Mouse (Mus musculus): ENCODE measurements around the gene Slc35b3.

Gene Slc35b3

GRCm38 (mm10) chr13:38938433-38938832 is 22.2 kb downstream of the Slc35b3 start:
- no peak for DNase-seq (ENCODE audit: low read depth in 1 of 2, low spot score in 2 of 2)

- no peak for DNase-seq (ENCODE audit: low read depth in 1 of 2, low spot score in 2 of 2)
Measured at GRCm38 (mm10) chr13:38936860-38937471, 23.7 kb downstream of the Slc35b3 start.

GRCm38 (mm10) chr13:38935856-38936446 is 24.7 kb downstream of the Slc35b3 start:
- no peak for DNase-seq (ENCODE audit: low read depth in 1 of 2, low spot score in 2 of 2)

GRCm38 (mm10) chr13:38929843-38930578 is 30.7 kb downstream of the Slc35b3 start:
- no peak for DNase-seq (ENCODE audit: low read depth in 1 of 2, low spot score in 2 of 2)

- DNase-seq (ENCODE audit: low read depth in 1 of 2, low spot score in 2 of 2), result no peak
Measured at GRCm38 (mm10) chr13:38922676-38923075, 38.0 kb downstream of the Slc35b3 start.

GRCm38 (mm10) chr13:38921306-38921705 is 39.4 kb downstream of the Slc35b3 start:
- DNase-seq (ENCODE audit: low read depth in 1 of 2, low spot score in 2 of 2), result no peak

- DNase-seq (ENCODE audit: low read depth in 1 of 2, low spot score in 2 of 2), result no peak
Measured at GRCm38 (mm10) chr13:38918188-38918885, 42.3 kb downstream of the Slc35b3 start.

GRCm38 (mm10) chr13:38917556-38917955 is 43.1 kb downstream of the Slc35b3 start:
- DNase-seq (ENCODE audit: low read depth in 1 of 2, low spot score in 2 of 2), result no peak

GRCm38 (mm10) chr13:38914771-38915170 is 45.9 kb downstream of the Slc35b3 start:
- no peak for DNase-seq (ENCODE audit: low read depth in 1 of 2, low spot score in 2 of 2)

GRCm38 (mm10) chr13:38892364-38892763 is 68.3 kb downstream of the Slc35b3 start:
- no peak for DNase-seq (ENCODE audit: low read depth in 1 of 2, low spot score in 2 of 2)
